Mouse (Mus musculus) mouse trophoblast stem cell (cell line): ENCODE measurements around the gene Ddx31.

Experiments used
- in situ Hi-C, 2 experiments: fragments of 300-500 bp; cut with MseI, MboI; formaldehyde crosslinking; loops; 2 replicates in 1 of 2; 3 replicates in 1 of 2; pipeline ENCODE4 v1.15.1; 2025

Gene Ddx31

DNA sequence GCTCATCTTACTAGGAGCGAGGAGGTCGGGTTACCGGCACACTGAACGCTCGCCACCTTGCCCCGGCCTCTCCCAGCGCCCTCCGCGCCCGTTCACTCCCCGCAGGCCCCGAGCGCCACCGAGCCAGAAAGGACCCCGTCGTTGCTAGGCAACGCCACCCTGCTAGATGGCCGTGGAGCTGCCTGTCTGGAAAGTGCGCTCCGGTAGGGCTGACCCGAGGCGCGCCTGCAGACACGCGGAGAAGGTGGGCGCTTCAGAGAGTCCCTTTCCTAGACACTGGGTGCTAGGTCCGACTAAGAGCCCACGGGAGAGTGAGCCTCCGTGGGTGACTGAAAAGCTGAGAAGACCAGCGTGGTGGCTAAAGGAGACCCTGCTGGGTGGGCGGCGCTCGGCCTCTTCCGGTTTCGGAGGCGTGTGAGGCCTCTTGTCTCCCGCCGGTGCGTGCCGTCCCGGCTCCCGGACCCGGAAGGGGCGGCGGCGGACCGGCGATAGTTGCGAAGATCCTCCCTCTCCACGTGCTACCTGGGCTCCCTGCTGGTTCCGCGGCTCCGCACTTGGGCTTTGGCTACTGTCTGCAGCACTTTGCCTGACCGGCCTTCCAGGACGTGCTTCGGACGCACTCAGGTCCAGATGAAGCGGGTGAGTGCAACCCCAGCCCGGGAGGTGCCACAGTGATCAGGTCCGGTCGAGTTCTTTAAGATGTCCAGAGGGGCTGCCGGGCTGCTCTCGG lies at the start of gene Ddx31, which contains the start of gene Gtf3c4:
Gene Ddx31, plus strand, starts transcription at position 185 of the 730 bp plus-strand sequence.
Gene Gtf3c4, minus strand, starts transcription at position 139 of the 730 bp plus-strand sequence.
- in situ Hi-C loops = no loop called here

DNA sequence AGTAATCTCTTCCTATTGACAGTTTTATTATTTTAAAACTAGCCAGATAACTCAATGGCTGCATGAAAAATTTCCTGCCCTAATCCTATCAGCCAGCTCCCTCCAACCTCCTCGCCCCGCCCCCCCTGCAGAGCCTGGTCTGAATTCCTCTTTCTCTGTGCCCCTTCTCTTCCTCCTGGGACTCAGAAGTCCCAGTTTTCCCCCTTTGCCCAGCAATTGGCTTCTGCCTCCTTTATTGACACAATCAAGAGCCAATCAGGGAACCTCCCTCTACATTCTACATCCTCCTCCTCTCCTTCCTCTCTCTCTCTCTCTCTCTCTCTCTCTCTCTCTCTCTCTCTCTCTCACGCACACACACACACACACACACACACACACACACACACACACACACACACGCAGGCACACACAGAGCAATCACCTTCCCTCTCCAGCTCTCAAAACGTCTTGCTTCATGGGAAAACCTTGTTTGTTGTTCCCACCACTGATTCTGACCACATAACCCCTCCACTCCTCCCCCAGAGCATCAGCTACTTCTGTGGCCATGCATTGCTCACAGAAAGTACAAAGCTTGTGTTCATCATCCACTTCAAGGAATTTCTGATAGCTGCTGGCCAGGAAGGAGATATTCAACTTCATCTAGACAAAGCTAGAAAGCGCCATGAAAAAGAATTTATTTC lies 47.1 kb upstream of the Ddx31 start:
- in situ Hi-C loops = no loop called here

DNA sequence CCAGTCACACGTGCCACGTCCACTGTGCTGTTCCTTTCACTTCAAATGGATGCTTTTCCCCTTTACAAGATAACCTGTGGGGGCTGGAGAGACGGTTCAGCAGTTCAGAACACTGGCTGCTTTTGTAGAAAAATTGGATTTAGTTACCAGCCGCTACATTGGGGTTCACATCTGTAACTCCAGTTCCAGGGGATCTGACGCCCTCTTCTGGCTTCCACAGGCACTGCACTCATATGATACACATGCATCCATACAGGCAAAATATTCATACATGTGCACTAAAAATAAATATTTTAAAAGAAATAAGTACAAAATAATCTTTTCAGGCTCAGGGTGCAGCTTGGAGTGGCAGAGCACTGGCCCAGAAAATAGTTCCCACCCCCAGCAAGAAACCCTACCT lies 45.6 kb upstream of the Ddx31 start:
- in situ Hi-C loops = no loop called here

DNA sequence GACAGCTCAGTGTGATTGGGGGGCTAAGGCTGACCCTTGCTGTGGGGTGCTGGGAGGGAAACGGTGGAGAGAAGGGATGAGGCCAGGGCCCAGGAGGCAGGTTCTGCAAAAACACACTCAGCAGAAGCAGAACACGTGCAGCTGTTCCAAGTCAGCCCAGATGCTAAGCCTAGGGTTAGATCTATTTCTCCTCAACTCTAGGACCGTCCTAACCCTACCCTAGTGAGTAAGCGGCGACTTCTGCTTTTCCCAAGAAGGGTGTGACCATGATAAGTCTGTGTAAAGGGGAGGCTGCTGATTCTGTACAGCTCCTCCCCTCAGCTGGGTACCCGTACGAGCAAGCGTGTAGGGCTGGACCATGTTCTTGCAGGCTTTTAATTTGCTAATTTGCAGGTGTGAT lies 43.9 kb upstream of the Ddx31 start:
- in situ Hi-C loops = no loop called here

DNA sequence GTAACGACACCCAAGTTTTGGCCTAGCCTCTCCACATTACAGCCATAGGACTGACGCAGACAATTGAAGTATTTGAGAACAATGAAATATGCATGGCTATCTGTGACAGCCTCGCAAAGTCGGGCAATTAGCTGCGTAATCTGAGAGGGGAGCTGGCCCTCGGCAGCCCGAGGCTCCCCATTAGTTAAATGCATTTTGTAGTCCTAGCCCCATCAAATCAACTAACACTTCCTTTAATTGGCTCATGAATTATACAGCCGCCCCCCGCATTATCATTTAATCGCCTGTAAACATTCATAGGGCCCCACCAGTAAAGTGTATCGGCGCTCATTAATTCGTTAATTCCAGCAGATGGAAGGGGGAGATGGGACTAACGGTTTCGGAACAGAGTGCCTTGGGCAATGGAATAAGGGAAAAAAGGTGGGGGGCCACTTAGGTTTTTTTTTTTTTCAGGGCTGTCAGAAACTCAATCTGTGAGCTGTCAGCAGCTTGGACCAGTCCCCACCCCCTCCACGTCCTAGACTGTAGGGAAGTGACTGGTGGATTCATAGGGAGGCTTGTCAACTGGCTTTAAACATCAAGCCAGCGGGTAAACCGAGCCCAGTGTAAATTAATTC lies 42.6 kb upstream of the Ddx31 start:
- in situ Hi-C loops = no loop called here

DNA sequence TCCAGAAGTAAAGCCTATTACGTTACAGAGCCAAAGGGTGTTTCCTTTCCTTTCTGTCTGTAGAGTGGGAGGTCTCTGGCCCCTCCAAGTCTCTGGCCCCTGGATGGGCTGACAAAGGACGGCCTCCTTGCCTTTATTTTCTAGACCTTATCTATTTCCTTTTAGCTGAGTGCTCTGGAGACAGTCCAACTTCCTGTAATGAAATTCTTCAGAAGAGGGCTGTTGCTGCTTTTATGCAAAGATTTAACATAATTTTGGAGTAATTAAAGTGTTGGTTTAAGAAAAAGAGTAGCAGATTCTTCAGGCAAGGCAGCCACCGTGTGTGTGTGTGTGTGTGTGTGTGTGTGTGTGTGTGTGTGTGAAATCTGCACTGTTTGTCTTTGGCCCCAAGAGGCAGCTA lies 41.8 kb upstream of the Ddx31 start:
- in situ Hi-C loops = no loop called here

DNA sequence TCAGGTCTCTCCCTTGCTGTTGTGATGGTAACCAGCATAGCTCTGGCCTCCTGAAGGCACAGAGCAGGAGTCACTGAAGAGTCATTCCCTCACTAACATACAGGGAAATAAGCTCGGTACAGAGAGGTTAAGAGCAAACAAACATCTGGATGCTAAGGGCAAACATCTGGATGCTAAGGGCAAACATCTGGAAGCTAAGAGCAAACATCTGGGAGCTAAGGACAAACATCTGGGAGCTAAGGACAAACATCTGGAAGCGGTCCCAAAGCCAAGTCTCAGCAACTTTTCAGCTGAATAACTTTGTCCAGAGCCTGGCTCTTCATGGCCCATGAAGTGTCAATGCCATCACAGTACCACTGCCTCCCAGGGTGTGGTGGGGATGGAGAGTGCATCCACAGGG lies 40.6 kb upstream of the Ddx31 start:
- in situ Hi-C loops = no loop called here

DNA sequence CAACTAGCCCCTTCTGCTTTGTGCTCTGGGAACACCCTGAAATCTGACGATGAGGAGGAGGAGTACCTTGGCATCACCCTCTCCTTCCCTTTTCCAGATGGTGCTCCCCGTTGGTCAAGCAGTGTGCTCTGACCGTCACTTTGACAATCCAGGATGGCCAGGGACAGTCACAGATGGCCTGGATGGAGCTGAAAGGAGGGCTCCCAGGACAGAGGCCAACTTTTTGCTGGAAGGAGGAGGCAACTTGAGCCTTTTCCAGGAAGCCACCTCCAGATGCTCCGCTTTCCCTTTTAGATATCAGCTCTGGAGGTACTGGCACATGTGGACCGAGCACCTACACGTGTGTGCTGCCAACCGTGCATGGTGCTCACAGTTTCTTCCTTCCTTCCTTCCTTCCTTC lies 36.8 kb upstream of the Ddx31 start:
- in situ Hi-C loops = no loop called here

DNA sequence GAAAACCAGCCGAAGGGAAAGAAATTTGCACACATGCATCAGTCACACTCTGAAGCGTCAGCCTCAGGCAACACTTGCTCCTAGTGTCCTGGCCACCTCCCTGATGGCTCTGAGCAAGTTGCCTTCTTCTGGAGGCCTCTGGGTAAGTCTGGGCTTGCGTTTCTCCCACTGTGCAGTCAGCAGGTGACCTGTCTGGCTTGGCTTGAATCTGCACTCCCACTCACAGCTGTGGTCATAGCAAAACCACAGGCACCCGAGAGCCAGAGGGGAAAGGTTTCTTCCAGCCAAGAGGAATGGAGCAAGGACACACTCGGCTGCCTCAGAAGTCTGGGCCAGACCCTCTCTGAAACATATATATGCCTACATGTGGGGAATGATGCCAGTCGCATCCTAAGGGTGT lies 31.4 kb upstream of the Ddx31 start:
- in situ Hi-C loops = no loop called here

DNA sequence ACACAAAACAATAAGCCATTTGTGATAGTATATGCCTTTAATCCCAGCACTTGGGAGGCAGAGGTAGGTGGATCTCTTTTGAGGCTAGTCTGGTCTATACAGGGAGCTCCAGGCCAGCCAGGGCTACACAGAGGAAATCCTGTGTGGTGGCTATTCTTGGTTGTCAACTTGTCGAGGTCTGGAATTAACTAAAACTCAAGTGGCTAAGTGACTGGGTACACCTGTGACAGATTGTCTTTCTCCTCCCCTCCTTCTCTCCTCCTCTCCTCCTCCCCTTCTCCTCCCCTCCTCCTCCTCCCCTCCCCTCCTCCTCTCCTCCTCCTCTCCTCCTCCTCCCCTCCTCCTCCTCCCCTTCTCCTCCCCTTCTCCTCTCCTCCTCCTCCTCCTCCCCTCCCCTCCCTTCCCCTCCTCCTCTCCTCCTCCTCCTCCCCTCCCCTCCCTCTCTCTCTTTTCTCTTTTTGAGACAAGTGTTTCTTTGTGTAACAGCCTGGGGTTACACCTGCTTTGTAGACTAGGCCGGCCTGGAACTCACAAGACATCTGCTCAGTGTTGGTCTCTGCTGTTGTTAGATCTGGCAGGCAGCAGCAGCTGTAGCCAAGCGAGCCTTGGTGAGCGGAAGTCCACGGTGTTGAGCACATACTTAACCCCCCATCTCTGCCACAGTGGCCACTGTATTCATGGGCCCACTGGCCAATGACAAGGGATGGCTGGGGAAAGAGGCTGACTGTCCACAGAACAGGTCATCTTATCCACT lies 29.8 kb upstream of the Ddx31 start:
- in situ Hi-C loops = no loop called here

DNA sequence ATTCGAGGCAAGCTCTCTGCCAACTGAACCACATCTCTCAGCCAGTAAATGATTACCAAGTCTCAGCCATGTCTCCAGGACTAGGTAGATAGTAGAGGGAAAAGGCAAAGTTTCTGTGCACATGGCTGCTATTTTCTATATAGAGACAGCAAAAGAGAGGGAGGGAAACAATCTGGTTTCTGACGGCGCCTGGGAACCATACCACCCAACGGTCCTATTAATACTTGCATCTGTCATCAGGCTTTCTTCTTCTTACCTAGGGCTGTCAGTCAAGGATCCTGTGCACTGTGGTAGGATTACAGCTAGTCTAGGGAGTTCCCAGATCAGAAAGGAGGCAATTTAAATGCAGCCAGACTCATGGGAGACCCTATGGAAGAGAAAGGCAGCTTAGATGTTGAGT lies 21.3 kb upstream of the Ddx31 start:
- in situ Hi-C loops = no loop called here

DNA sequence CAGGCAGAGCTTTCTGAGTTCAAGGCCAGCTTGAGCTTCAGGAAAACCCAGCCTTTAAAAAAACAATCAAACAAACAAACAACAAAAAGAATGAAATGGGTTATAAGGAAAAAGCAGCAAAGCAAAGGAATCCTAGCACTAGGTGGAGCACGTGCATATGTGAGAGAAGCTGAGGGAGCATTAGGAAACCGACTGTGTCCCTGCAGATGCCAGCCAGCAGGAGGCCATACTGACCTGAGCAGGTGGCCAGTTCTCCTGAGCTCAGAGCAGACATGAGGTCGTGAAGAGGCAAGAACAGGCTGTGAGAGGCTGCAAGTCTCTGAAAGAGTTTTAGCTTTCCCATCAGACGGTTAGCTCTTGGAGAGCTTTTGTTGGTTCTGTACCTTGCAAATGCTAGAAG lies 10.9 kb upstream of the Ddx31 start:
- in situ Hi-C loops = no loop called here

DNA sequence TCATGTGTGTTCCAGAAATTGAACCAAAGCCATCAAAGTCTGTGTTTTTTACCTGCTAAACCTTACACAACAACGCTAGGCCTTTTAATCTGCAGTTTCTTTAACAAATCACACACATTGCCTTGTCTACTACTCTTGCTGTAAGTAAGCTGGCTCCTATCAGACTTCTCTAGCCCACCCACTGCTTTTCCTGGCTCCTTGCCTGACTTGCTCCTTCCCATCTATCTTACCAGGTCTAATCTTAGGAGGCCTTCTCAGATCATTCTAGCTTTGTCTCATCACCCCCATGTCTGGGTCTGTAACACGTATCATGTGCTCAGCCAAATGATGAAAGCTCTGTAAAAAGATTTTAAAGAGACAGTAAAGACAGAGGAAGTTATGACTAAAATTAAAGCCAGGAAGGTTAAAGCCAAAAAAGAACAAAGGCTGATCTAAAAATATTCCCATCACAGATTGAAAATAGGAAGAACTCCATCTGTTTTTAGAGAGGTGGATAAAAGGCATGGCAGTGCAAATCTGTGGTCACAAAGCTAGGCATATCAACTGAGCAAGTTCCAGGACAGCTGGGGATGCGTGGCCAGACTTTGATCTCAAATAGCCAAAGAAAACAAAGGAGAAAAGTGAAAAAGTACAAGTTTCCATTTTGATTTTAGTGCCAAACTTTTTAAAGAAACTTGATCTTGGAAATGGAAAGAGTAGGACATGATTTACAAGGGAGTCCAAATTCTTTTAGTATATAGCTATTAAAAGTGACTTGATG lies 3.8 kb upstream of the Ddx31 start:
- in situ Hi-C loops = no loop called here

DNA sequence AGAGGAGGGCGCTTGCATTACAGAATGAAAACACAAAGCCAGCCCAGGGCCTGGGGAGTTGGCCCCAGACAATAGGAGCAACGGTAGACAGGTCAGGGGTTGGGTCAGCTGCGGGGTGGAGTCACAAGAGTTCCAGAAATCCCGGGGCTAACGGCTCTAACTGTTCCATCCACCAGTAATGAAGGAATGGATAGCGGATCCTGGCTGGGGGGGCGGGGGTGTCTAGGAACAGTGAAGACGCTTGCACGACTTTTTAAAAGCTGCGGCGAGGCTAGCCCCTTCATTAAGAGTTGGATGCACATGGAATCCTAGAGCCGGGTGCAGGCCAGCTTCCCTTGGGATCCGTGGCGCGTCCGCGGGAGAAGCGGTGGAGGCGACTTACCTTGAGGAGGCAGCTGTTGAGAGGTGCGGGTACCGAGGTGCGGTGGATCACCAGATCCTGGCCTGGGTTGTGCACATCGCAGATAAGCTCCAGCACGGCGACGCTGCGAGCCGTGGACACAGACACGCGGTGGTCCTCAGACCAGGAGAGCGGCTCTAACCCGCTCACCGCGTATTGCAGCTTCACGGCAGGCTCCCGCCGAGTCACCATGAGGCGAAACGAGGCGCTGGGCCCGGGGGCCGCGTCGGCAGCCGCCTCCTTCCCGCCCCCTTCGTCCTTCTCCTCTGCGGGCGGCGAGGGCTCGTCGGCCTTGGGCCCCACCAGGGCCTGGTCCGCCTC lies 545 bp upstream of the Ddx31 start:
- in situ Hi-C loops = no loop called here

DNA sequence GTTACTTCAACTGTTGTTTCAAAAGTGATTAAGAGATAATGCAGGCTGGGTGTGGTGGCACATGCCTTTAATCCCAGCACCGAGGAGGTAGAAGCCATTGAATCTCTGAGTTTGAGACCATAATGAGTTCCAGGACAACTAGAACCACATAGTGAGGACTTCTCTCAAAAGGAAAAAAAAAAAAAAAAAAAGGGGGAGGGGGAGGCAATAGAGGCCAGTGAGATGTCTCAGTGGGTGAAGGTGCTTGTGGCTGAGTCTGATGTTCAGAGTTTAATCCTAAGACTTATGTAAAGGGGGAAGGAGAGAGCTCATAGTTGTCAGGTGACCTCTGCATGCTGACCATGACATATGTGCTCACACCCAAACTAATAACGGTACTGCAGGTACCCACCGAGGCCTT lies 1.8 kb downstream of the Ddx31 start:
- in situ Hi-C loops = no loop called here

DNA sequence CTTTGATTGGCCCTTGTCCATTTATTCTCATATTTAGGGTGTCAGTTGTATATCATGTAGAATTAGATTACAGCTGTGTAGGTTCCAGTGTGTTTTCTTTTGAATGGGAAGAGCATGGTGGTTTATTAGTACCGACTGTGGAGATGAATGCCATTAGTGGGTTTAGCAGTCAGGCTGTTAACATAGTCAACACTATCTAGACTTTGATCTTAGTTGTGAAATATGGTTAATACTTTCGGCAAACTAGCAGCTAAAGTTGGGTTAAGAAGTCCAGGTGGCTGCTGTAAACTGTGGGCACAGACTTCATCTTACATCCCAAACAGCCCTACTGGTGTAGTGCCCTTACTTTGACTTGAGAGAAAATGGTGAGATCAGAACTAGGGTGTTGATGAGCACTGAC lies 8.7 kb downstream of the Ddx31 start:
- in situ Hi-C loops = no loop called here

DNA sequence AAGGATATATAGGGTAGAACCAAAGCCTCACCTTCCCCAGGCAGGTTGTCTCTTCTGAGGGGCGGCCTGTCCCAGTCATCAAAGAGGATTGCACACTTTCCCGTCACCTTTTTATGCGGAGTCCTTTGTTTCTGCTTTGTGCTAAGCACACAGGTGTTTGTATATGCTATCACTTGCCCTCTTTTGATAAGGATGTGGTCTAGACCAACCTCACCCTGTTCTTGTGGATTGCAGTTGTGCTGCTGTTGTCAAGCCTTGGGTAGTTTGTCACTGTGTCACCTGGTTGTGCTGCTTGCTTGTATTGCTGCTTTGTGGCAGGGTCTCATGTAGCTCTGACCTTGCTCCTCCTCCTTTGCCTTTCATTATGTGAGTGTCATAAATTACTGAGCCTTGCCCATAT lies 12.4 kb downstream of the Ddx31 start:
- in situ Hi-C loops = no loop called here

DNA sequence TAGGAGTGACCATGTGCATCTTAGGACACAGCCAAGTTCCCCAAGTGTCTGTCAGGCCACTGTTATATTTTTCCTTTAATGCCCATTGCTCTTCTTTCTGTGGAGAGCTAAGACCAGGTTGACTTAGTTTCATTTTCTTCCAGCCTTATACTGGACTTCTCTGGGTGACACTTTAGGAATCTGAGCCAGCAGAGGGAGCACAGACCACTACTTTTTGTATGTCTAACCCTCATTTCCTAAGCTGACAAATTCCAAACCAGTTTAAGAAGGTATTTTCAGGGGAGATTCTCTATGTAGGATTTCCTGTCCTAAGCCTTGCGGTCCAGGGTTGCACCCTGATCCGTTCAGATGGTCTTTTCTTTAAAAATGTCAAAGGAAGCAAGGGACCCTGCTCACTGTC lies 15.6 kb downstream of the Ddx31 start:
- in situ Hi-C loops = no loop called here

DNA sequence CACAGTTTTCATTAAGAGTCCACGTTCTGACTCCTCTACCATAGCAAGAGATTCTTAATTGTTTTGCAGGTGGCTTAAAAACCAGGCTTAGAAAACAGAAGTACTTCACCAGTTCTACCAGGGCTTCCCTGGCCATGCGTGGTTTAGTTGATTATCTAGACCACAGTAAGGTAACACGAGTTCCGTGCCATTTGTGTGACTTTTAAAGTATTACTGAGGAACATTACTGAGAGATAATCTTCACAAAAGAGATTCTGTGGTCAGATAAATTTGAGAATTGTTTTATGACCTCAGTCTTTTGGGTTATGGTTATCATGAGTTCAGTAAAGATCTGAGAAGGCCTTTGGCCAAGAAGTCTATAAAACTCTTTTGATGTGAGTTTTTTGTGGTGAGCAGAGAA lies 19.1 kb downstream of the Ddx31 start:
- in situ Hi-C loops = no loop called here

DNA sequence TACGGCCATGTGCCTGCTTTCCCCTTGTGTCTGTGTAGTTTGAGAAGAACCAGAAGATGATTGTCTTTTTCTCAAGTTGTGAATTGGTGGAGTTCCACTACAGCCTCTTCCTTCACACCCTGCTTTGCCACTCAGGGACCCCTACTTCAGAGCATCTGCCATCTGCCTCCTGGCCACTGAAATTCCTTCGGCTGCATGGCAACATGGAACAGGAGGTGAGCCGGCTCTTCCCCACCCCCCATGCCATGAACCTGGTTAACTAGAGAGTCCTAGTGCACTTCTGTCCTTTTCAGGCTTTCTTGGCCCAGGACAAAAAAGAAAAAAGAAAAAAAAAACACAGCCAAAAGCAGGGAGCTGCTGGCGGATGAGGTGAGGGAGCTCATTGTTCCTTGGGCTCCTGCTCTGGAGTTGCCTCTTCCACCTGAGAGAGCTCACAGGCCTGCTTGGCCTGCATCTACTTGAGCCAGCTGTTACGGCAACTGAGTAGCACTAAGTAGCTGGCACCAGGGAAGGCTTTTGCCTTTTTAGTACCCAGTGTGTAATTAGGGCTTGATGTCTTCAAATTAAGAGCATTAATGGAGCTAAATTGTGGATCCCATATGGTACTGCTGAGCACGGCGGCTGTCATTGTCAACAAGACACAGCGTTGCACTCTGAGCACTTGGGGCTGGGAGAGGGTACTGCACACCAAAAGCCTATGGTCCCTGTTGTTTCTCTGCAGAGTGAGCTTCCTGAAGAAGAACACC lies 20.6 kb downstream of the Ddx31 start:
- in situ Hi-C loops = no loop called here
